ENCODE assay signal across 17 mouse cellular contexts in the genomic region with DNA sequence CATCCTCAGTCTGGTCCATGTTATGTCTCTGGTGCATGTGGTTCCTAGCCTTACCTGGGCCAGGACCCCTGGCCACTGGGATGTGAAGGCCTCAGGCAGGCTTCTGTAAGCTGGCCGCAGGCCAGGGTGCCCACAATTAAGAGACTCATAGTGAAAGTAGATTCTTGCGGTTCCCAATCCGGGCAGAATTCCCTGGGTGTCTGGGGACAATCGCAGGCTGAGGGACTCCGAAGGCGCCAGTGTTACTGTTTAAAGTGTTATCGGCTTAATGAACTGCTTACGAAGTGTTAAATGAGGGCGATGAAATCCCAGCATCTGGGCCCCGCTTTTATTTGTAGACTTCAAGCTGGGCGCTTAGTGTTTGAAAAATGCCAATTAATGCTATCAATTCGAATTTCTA.
DNase-seq lines count a peak whose midpoint lies in the region; ATAC-seq and TF ChIP-seq lines count a peak whose summit lies in the region.
"Had no signal": no experiment of that assay in that cellular context is flagged by ENCODE, and none has a peak within 500 bp of the region (broad histone marks: within the 10 kb centered on the region; RNA-seq: fewer than 3 reads in every experiment).

No protein-coding gene starts in this region.

- no peak overlapping the region for H3K4me2 ChIP-seq in lung, embryonic 15.5 days
- peak overlapping the region; percentile 10 for H3K4me2 ChIP-seq in limb, embryonic 12.5 days
- H3K4me2 ChIP-seq: heart, embryonic 15.5 days; hindbrain, embryonic 14.5 days; liver, embryonic 11.5 days had no signal

- no peak overlapping the region for H3K9ac ChIP-seq in lung, embryonic 15.5 days
- H3K9ac ChIP-seq in limb, embryonic 12.5 days (replicated peaks): no peak overlapping the region
- H3K9ac ChIP-seq: heart, embryonic 15.5 days; hindbrain, embryonic 14.5 days had no signal

- TF ChIP-seq CTCF in lung, adult 2 months (IDR thresholded peaks at IDR 0.05; ENCODE audit: insufficient read depth, low read length): no peak

- 36% methylated on average over 12 of the region's 12 CpGs for WGBS in heart, embryonic 10.5 days
- WGBS in lung, embryonic 15.5 days: 38% methylated on average over 12 of the region's 12 CpGs
- 49% methylated on average over 12 of the region's 12 CpGs for WGBS in lung, adult 2 months
- WGBS in limb, embryonic 12.5 days: 17% methylated on average over 12 of the region's 12 CpGs

- ATAC-seq in lung, embryonic 15.5 days (ENCODE audit: borderline replicate concordance, extremely low read depth, low FRiP score, low TSS enrichment): no peak
- no peak for ATAC-seq in limb, embryonic 12.5 days (ENCODE audit: insufficient number of reproducible peaks, insufficient read depth, low FRiP score, low TSS enrichment, low read depth)
- ATAC-seq: intestine, postnatal 0 days had no signal

- H3K4me3 ChIP-seq in heart, embryonic 10.5 days: no peak overlapping the region
- no peak overlapping the region for H3K4me3 ChIP-seq in lung, embryonic 15.5 days
- H3K4me3 ChIP-seq in lung, adult 2 months (replicated peaks; ENCODE audit: extremely low read depth, low read depth, low read length): no peak overlapping the region
- no peak overlapping the region for H3K4me3 ChIP-seq in limb, embryonic 12.5 days (replicated peaks)
- H3K4me3 ChIP-seq: heart, embryonic 15.5 days; left cerebral cortex, adult 2 months; myocyte had no signal

- DNase-seq in heart, embryonic 10.5 days (ENCODE audit: low spot score): no peak
- DNase-seq in heart, adult 8-10 months (ENCODE audit: low spot score): no peak
- DNase-seq in lung, adult 2 months: no peak
- peak; percentile 38 to 55 for DNase-seq in right cerebral cortex, postnatal 10 days (ENCODE audit: low spot score in 2 of 2)
- no peak for DNase-seq in right cerebral cortex, adult 2 months (ENCODE audit: low spot score in 2 of 2)
- no peak for DNase-seq in ovary, postnatal 14 days (ENCODE audit: low spot score)
- DNase-seq: adrenal gland, postnatal 14 days; cerebellum, postnatal 14 days; gastrocnemius, postnatal 10 days had no signal

- no peak for TF ChIP-seq POLR2A in lung, adult 2 months (IDR thresholded peaks at IDR 0.05; ENCODE audit: borderline replicate concordance, extremely low read depth, low read depth, low read length)

- peaks cover 35% of the 10 kb centered on the region for H3K27me3 ChIP-seq in heart, embryonic 10.5 days (ENCODE audit: insufficient read depth, poor library complexity, severe bottlenecking)
- no peaks in the 10 kb centered on the region for H3K27me3 ChIP-seq in lung, embryonic 15.5 days
- H3K27me3 ChIP-seq in limb, embryonic 12.5 days: peaks cover 48% of the 10 kb centered on the region

- no peaks in the 10 kb centered on the region for H3K36me3 ChIP-seq in heart, embryonic 10.5 days
- H3K36me3 ChIP-seq in lung, embryonic 15.5 days: no peaks in the 10 kb centered on the region
- H3K36me3 ChIP-seq in limb, embryonic 12.5 days: no peaks in the 10 kb centered on the region
- H3K36me3 ChIP-seq: heart, embryonic 15.5 days had no signal

- no peaks in the 10 kb centered on the region for H3K9me3 ChIP-seq in heart, embryonic 10.5 days
- H3K9me3 ChIP-seq in lung, embryonic 15.5 days: no peaks in the 10 kb centered on the region
- H3K9me3 ChIP-seq in limb, embryonic 12.5 days: no peaks in the 10 kb centered on the region
- H3K9me3 ChIP-seq: heart, embryonic 15.5 days had no signal

- H3K27ac ChIP-seq in heart, embryonic 10.5 days: peak overlapping the region; percentile 37; the same call in 1 of the 2 replicates
- peak overlapping the region; percentile 49 for H3K27ac ChIP-seq in lung, embryonic 15.5 days
- peak overlapping the region; percentile 50 for H3K27ac ChIP-seq in limb, embryonic 12.5 days
- H3K27ac ChIP-seq: heart, embryonic 15.5 days; hindbrain, embryonic 14.5 days; left cerebral cortex, adult 2 months had no signal

- peaks cover 12% of the 10 kb centered on the region for H3K4me1 ChIP-seq in heart, embryonic 10.5 days
- H3K4me1 ChIP-seq in lung, embryonic 15.5 days: peaks cover 57% of the 10 kb centered on the region
- H3K4me1 ChIP-seq in lung, adult 2 months (ENCODE audit: control insufficient read depth, insufficient read depth, low read length): no peaks in the 10 kb centered on the region; the same call in 1 of the 2 replicates
- peaks cover 57% of the 10 kb centered on the region for H3K4me1 ChIP-seq in limb, embryonic 12.5 days (replicated peaks)

Comparison
In these comparisons a context has a peak if more than half of its experiments do, and no peak if none do; other contexts are left out.
1. DNase-seq: peak in right cerebral cortex, postnatal 10 days (2 of 2); none in heart, embryonic 10.5 days (single experiment), heart, adult 8-10 months (single experiment), lung, adult 2 months (single experiment), right cerebral cortex, adult 2 months (0 of 2) and ovary, postnatal 14 days (single experiment).
2. Peak in every context shown above with its lines, with median percentiles within 50 percentile points of each other: H3K27ac ChIP-seq.